Mouse (Mus musculus) G1E-ER4 (cell line): ENCODE measurements around the gene Olfr1501. TPM values are rescaled to one million over a fixed set of nuclear protein-coding genes. Genes with fewer than 3 reads are reported as not detected.
"Not testable (repeated sequence)": the region's sequence is repeated elsewhere in the genome, so short reads cannot be mapped to it uniquely, and the experiment has no call there.

Source experiments
- GATA1 ChIP-seq: IDR thresholded peaks from one replicate; pipeline ENCODE4 v1.8.0; 2012; ENCODE audit warnings: low read length, inconsistent platforms
- polyA plus RNA-seq: library from polyadenylated mRNA; stranded (reverse); fragments of >175 nt; gene quantifications from 2 replicates; pipeline ENCODE4 v1.2.3, GENCODE M21; 2012

The Olfr1501 gene
- not detected in 2 replicates for polyA plus RNA-seq

- not testable (repeated sequence) for TF ChIP-seq GATA1
Observed at GRCm38 (mm10) chr19:13850592-13850991, at the start of gene Olfr1501. Olfr1501 (minus strand) TSS chr19:13850692.

GRCm38 (mm10) chr19:13897828-13898227, 47.3 kb upstream of the Olfr1501 start, which contains the start of gene Olfr1504:
Olfr1504 (minus strand) TSS chr19:13897928.
- TF ChIP-seq GATA1 = no peak

DNA sequence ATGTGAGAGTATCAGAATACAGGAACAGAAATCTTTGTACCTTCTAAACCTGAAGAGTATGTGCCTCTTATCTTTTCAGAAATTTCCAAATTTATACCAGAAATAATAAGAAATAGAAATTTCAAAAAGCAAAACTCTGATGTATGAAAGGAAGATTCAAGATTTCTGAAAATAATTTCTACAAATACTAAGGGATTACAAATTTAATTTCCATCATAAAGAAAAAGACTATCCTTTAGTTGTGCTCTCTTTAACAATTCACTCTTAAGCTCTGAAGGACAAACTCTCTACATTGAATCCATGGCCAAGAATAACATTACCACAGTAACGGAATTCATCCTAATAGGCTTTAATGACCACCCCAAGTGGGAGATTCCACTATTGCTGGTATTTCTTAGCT, 11.0 kb upstream of the Olfr1501 start, which contains the start of gene Olfr1502:
Gene Olfr1502 (plus strand): TSS at position 301 of the 400 bp plus-strand sequence.
- TF ChIP-seq GATA1 = no peak

- no peak for TF ChIP-seq GATA1
Observed at GRCm38 (mm10) chr19:13830388-13830787, 20.1 kb downstream of the Olfr1501 start, which contains the start of gene Olfr1500. Olfr1500 (minus strand) TSS chr19:13830488.

- no peak for TF ChIP-seq GATA1
Observed at GRCm38 (mm10) chr19:13828447-13828846, 22.0 kb downstream of the Olfr1501 start.

GRCm38 (mm10) chr19:13820847-13821246, 29.6 kb downstream of the Olfr1501 start:
- TF ChIP-seq GATA1 = no peak

- no peak for TF ChIP-seq GATA1
Observed at GRCm38 (mm10) chr19:13819347-13819746, 31.1 kb downstream of the Olfr1501 start, which contains the start of gene Olfr1499. Olfr1499 (minus strand) TSS chr19:13819447.

DNA sequence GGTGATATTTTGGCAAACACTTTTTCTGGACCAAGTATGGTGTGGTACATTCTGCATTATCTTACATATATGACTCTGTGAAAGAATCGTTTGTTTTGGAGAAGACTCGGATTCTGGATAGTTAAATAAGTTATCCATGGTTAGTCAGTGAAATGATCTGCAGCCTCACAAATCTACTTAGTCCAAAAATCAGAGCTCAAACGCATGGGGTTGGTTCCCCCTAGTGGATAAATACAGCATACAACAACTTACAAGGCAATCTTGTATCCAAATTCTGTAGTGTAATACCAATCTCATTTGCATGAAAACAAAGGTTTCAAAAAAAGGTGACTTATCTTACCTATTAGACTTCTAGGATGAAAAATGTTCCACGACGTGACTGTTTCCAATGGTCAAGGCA, 31.7 kb downstream of the Olfr1501 start:
- no peak for TF ChIP-seq GATA1

DNA sequence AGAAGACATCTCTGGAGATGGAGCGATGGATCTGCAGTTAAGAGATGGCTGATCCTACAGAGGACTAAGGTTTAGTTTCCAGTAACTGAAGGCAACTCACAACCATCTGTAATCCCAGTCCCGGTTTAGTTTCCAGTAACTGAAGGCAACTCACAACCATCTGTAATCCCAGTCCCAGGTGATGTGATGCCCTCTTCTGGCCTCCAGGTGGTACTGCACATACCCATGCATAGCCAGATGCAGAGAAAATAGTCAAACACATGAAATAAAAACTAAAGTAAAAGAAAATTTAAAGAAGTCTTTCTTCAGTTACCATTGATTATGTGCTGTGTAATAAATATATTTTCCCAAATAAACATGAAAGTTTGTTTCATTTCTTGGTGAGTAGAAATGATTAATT, 37.7 kb downstream of the Olfr1501 start:
- TF ChIP-seq GATA1 = no peak

GRCm38 (mm10) chr19:13798102-13798501, 52.4 kb downstream of the Olfr1501 start, which contains the start of gene Olfr1497:
Olfr1497 (minus strand) TSS chr19:13798202.
- no peak for TF ChIP-seq GATA1

Other genes with a start within 250 kb of the Olfr1501 start
- gene Olfr1487, start 233.3 kb downstream of the Olfr1501 start, polyA plus RNA-seq = not detected in 2 replicates
- gene Olfr1489, start 219.1 kb downstream of the Olfr1501 start, polyA plus RNA-seq = not detected in 2 replicates
- gene Olfr1490, start 199.6 kb downstream of the Olfr1501 start, polyA plus RNA-seq = not detected in 2 replicates
- not detected in 2 replicates for gene Olfr1491, start 153.4 kb downstream of the Olfr1501 start, polyA plus RNA-seq
- not detected in 2 replicates for gene Olfr1493-ps1, start 127.4 kb downstream of the Olfr1501 start, polyA plus RNA-seq
- gene Olfr1494, start 111.0 kb downstream of the Olfr1501 start, polyA plus RNA-seq = not detected in 2 replicates
- gene Olfr1495, start 86.1 kb downstream of the Olfr1501 start, polyA plus RNA-seq = not detected in 2 replicates
- not detected in 2 replicates for gene Olfr1496, start 72.8 kb downstream of the Olfr1501 start, polyA plus RNA-seq
- not detected in 2 replicates for gene Olfr1497, start 52.5 kb downstream of the Olfr1501 start, polyA plus RNA-seq
- not detected in 2 replicates for gene Olfr1499, start 31.2 kb downstream of the Olfr1501 start, polyA plus RNA-seq
- not detected in 2 replicates for gene Olfr1500, start 20.2 kb downstream of the Olfr1501 start, polyA plus RNA-seq
- gene Olfr1502, start 11.1 kb upstream of the Olfr1501 start, polyA plus RNA-seq = not detected in 2 replicates
- gene Olfr1504, start 47.2 kb upstream of the Olfr1501 start, polyA plus RNA-seq = not detected in 2 replicates
- not detected in 2 replicates for gene Olfr1505, start 62.8 kb upstream of the Olfr1501 start, polyA plus RNA-seq